Mouse (Mus musculus): ENCODE results near the gene Trpm2.
"Not testable (repeated sequence)": the region's sequence is repeated elsewhere in the genome, so short reads cannot be mapped to it uniquely, and the experiment has no call there.

Gene Trpm2

DNA sequence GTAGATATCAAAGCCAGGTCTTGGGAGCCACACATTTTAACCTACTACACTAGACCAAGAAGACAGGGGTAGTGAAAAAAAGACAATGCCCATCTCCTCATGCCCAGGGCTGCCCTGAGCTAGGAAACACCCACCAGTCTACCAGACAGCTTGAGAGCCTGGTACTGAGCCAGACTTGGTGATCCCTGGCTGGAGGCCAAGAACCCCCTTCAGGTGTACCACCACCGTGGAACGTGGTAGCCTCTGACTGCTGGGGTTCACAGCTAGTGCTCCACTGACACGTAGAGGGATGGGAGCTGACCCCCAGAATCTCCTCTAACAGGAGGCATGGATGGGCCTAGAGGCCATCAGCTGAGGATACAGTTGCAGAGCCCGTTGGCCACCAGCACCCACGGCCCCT lies 29.8 kb upstream of the Trpm2 start:
- in situ Hi-C loops (cut with MboI; ENCODE audit: low pct_unique_long_range_greater_than_20kb in 1 of 2, low sequenced_read_pairs in 2 of 2, unreplicated experiment in 1 of 2) = loop anchor here in 1 of 2 experiments (10.0 kb wide), 1 partner anchor 165 kb away; the partner anchor contains the start of gene D10Jhu81e

- in situ Hi-C loops (cut with MboI; ENCODE audit: low pct_unique_long_range_greater_than_20kb in 1 of 2, low sequenced_read_pairs in 2 of 2, unreplicated experiment in 1 of 2) = no loop called here
Observed at GRCm38 (mm10) chr10:77995639-77996038, 25.3 kb upstream of the Trpm2 start.

- in situ Hi-C loops (cut with MboI; ENCODE audit: low pct_unique_long_range_greater_than_20kb in 1 of 2, low sequenced_read_pairs in 2 of 2, unreplicated experiment in 1 of 2) = no loop called here
Observed at GRCm38 (mm10) chr10:77985775-77986174, 15.4 kb upstream of the Trpm2 start.

DNA sequence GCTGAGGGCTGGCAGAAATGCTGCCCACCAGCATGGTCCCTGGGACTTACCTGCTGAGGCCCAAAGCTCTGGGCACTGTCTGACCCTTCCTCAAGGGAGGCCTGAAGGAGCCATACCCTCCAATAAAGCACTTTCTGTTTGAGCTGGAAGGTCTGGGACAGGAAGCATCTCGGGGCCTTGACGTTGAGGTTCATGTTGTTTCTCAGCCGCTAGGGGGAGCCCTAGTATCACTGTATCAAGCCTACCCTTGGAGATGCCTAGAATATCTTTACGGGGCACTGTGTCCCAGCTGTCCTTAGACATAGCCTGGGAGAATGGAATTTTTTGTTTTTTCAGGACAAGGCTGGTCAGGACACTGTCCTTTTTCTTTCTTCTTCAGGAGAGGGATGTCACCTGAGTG lies 14.3 kb upstream of the Trpm2 start:
- in situ Hi-C loops (cut with MboI; ENCODE audit: low pct_unique_long_range_greater_than_20kb in 1 of 2, low sequenced_read_pairs in 2 of 2, unreplicated experiment in 1 of 2) = no loop called here

DNA sequence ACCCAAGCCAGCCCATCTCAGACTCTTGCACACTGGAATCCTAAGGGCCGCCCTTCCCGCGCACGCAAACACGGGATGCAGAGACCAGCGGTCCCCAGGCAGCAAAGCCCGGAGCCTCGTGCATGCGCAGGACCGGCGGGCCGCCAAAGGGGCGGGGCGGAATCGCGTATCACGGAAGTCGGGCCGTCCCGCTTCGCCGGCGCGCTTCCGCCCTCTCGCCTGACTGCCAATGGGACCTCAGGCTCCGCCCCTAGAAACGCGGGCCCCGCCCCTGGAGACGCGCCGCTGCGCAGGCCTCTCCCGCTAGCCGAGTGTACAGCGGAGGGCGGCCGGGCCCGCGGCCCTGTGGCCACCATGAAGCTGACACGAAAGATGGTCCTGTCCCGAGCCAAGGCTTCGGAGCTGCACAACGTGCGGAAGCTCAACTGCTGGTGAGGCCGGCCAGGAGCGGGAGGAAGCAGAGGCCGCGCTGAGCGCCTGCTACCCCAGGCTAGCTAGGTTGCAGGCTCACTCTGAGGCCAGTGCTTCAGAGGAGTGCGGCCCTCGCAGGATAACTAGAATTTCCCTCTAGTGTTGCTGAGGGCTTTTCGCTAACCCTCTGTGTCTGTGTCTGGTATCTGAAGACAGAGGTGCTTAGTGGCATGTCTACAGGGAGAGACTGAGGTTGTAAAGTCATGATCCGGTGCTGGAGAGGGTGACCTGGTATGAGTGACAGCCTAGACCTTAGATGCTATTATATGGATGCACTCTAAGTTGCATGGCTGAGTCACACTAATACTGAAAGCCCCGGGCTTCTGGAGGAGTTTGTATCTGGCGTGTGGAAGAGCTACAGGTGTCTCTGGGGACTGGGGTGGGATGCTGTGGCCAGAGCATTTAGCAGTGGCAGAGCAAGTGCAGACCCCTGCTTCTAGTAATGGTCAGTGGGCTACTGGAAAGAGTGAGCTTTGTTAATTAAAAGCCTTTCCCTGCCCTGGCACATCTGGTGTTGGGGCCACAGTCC lies 8.3 kb upstream of the Trpm2 start, which contains the start of gene 1810043G02Rik:
Gene 1810043G02Rik, plus strand, starts transcription at position 174 of the 1,000 bp plus-strand sequence.
- in situ Hi-C loops (cut with MboI; ENCODE audit: low pct_unique_long_range_greater_than_20kb in 1 of 2, low sequenced_read_pairs in 2 of 2, unreplicated experiment in 1 of 2) = no loop called here

DNA sequence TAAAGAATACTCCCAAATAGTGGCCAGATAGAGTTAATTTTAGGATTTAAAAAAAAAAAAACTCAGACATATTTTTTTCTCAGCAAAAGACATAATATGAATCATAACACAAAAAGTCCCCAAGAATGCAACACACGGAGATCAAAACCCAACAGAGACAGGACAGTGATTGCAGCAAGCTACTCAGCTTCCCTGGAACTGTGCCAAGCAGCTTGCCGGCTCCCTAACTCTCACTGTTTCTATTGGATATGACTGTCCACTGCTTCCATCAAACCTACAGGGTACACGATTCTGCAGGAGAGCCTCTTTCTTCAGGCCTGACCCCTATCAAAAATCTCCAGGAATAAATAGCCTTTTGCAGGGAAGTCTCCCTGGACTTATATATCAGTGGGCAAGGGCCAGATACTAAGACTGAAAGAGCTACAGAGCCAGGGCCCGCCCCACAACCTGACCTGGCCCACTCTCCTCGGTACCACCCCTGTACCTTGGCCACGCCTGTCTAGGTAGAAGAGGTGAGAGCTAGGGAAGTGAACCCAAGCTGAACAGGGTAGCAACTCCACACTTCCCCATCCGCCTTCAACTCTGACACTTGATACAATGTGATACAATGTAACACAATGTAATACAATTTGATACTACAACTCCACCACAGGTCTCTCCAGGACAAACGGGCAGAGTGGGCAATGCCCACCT lies 6.2 kb upstream of the Trpm2 start:
- in situ Hi-C loops (cut with MboI; ENCODE audit: low pct_unique_long_range_greater_than_20kb in 1 of 2, low sequenced_read_pairs in 2 of 2, unreplicated experiment in 1 of 2) = no loop called here

- in situ Hi-C loops (cut with MboI; ENCODE audit: low pct_unique_long_range_greater_than_20kb in 1 of 2, low sequenced_read_pairs in 2 of 2, unreplicated experiment in 1 of 2) = no loop called here
Observed at GRCm38 (mm10) chr10:77975653-77976052, 5.3 kb upstream of the Trpm2 start.

DNA sequence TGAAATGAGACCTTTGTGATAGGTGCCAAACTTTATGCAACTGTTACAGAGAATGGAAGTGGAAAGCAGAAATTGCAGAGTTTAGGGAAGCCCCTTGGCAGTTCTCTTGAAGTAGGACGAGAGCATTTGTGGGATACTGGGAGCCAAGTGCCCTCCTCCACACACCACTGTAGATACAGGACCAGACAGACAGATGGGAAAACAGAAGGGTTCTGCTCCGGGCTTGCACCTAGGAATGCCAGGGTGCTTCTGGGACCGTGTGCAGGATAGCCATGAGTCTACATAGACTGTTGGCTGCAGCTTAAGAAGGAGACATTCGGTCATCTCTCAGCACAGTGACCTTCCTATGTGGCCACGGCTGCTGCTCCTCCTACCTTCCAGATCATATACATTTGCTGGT lies 4.4 kb upstream of the Trpm2 start:
- in situ Hi-C loops (cut with MboI; ENCODE audit: low pct_unique_long_range_greater_than_20kb in 1 of 2, low sequenced_read_pairs in 2 of 2, unreplicated experiment in 1 of 2) = no loop called here

- in situ Hi-C loops (cut with MboI; ENCODE audit: low pct_unique_long_range_greater_than_20kb in 1 of 2, low sequenced_read_pairs in 2 of 2, unreplicated experiment in 1 of 2) = no loop called here
Observed at GRCm38 (mm10) chr10:77974323-77974722, 4.0 kb upstream of the Trpm2 start.

DNA sequence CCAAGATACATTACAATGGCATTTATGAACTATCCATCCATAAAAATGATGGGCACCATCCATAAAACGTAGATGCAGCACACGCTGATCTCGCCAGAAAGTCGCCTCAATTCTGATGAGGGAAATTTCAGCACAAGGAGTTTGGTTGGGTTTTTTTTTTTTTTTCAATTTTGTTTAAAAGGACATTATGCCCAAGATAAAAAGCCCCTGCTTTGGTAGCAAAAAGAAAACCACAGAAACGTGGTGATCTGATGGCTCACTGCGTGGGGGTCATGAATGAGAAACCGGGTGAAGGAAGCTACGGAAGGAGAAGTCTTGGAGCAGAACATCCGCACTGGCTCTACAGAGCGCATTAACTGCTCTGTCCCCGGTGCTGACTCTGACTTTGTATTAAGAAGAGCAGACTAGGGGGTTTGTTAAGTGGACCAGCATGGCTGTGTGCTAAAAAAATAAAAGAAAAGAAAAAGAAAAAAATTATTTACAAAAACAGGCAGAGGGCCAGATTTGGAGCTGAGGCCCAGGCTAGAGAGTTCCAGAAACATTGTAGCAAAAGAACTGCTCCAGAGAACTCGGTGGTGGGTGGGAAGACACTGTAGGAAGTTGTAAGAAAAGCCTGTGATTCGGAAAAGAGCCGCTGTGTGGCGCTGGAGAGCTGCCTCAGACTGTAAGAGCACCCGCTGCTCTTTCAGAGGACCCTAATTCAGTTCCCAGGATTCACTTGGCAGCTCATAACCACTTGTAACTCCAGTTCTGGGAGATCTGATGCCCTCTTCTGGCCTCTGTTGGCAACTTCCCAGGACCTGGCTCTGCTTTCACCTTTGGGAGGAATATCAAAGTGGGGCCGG lies 1.6 kb upstream of the Trpm2 start:
- in situ Hi-C loops (cut with MboI; ENCODE audit: low pct_unique_long_range_greater_than_20kb in 1 of 2, low sequenced_read_pairs in 2 of 2, unreplicated experiment in 1 of 2) = no loop called here

DNA sequence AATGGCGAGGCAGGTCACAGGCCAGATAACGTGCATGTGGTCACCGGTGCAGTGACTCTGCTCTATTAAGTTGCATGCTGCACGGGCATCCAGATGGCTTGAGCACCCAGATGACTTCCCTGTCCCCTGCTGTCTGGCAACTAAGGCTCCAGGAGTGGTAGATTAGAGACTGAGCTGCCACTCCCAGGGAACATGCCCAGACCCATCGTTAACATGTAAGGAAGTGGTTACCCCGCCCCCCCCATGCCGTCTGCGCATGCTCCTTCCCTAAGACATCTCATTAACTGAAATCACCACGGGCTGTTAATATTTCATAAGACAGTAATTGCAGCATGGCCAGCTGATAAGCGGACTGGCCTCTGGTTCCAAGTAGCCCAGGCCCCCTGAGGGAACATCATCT lies 828 bp upstream of the Trpm2 start:
- in situ Hi-C loops (cut with MboI; ENCODE audit: low pct_unique_long_range_greater_than_20kb in 1 of 2, low sequenced_read_pairs in 2 of 2, unreplicated experiment in 1 of 2) = no loop called here

DNA sequence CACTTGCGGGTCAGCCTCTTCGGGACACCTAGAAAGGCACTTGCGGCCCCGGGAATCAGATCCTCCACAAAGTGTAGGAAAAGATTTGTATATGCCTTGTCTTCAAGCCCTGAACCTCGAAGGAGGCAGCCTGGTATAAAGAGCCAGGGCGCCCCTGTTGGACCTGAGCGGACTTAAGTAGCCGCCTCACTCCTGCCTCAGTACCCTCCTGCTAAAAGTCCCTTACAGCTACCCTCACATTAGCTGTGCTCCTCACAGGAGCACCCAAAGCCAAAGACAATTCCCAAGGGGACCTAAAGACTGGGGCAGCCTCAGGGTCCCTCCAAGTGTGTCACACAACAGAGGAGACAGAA lies 414 bp downstream of the Trpm2 start:
- in situ Hi-C loops (cut with MboI; ENCODE audit: low pct_unique_long_range_greater_than_20kb in 1 of 2, low sequenced_read_pairs in 2 of 2, unreplicated experiment in 1 of 2) = no loop called here

DNA sequence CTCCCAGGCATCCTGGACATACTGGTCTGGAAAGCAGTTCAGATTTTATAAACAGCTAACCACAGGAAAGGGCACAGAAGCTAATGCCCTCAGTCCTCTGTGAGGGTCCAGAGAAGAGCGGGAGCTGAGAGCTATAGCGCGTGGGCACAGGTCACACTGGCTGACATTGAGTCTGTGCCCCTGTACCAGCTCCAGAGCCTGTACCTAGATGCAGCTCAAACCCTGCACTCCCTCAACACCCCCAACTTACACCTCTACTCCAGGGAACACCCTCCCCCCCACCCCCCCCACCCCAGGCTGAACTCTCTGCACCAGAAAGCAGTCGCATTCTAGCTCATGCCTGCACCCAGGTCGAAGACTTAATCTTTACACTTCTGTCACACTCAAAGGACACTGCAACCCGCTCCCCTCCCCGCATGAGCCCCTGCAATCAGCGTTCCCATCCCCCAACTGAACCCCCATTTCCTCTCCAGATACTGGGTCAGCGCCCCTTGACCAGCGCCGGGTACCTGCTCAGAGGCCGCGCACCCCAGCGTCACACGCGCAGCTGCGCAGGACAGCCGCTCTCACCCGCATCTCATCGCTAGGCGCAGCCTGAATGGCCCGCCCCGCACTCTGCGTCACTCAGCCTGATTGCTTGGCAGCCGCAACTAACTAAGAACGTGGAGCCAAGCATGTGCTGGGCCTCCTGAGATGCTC lies 940 bp downstream of the Trpm2 start:
- in situ Hi-C loops (cut with MboI; ENCODE audit: low pct_unique_long_range_greater_than_20kb in 1 of 2, low sequenced_read_pairs in 2 of 2, unreplicated experiment in 1 of 2) = no loop called here

DNA sequence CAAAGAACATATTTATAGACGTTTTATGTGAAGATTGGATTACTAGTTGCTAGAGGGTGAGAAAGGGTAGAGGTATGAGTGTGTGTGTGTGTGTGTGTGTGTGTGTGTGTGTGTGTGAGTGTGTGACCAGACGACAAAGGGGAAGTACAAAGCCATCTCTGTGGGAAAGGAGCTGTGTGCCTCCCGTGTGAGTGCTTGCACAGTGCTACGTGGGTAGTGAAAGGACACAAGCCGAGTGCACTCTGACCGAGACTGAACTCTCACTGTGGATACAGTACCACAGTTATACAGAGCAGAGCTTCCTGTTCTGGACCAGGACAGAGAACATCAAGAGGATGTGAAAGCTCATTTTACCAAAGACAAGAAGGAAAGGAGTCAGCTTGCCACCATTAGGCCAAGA lies 6.4 kb downstream of the Trpm2 start:
- in situ Hi-C loops (cut with MboI; ENCODE audit: low pct_unique_long_range_greater_than_20kb in 1 of 2, low sequenced_read_pairs in 2 of 2, unreplicated experiment in 1 of 2) = no loop called here

- in situ Hi-C loops (cut with MboI; ENCODE audit: low pct_unique_long_range_greater_than_20kb in 1 of 2, low sequenced_read_pairs in 2 of 2, unreplicated experiment in 1 of 2) = no loop called here
Observed at GRCm38 (mm10) chr10:77962725-77963124, 7.6 kb downstream of the Trpm2 start.

DNA sequence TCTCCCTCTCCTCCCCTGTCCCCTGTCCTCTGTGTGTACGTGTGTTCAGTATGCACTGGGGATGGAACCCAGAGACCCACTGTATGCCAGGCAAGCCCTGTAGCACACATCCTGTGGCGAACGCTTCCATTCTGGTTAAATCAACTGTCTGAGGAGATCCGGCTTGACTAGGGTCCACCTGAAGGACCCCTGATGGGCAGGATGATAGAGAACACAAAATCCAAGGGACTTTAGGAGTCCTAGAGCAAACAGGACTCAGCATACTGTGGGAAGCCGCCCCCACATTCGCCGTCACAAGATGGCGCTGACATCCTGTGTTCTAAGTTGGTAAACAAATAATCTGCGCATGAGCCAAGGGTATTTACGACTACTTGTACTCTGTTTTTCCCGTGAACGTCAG lies 19.9 kb downstream of the Trpm2 start:
- in situ Hi-C loops (cut with MboI; ENCODE audit: low pct_unique_long_range_greater_than_20kb in 1 of 2, low sequenced_read_pairs in 2 of 2, unreplicated experiment in 1 of 2) = not testable (repeated sequence)

GRCm38 (mm10) chr10:77939685-77940084 lies 30.7 kb downstream of the Trpm2 start:
- in situ Hi-C loops (cut with MboI; ENCODE audit: low pct_unique_long_range_greater_than_20kb in 1 of 2, low sequenced_read_pairs in 2 of 2, unreplicated experiment in 1 of 2) = no loop called here

DNA sequence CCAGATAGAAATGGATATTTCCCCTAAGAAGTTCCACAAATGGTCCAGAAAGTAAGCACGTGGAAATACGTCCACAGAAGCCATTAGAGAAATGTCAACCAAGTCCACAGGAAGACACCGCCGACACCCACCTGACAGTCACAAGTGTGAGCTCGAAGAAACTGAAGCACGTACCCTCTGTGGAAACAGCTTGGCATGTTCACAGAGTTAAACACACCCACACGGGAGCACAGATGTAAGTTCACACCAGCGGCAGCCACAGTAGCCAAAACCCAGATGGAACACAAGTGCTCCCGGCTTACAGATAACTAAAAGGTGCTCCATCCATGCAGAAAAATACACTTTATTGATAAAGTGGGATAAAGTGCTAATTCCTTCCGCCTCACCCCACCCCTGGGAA lies 43.0 kb downstream of the Trpm2 start:
- in situ Hi-C loops (cut with MboI; ENCODE audit: low pct_unique_long_range_greater_than_20kb in 1 of 2, low sequenced_read_pairs in 2 of 2, unreplicated experiment in 1 of 2) = no loop called here
